Mouse (Mus musculus): ENCODE measurements around the gene Gins2.

- TF ChIP-seq CTCF (IDR thresholded peaks at IDR 0.05; ENCODE audit: low read depth) (no peak), EP300 (IDR thresholded peaks at IDR 0.05; ENCODE audit: low read depth) (no peak)
Observed at GRCm38 (mm10) chr8:120551677-120551980, 37.5 kb downstream of the Gins2 start.

Data from liver, embryonic 14.5 days (tissue).